Mouse (Mus musculus) forebrain, embryonic 10.5 days (tissue): ENCODE measurements at regions not wholly inside any gene's neighbourhood (a gene's known extent, or its start where the extent isn't known, plus 50 kb on each side); places are given as distances from the start of the nearest gene placed in this dataset.

Source experiments
- DNase-seq: peaks from one replicate; pipeline ENCODE4 v3.0.0-alpha.2; 2017; ENCODE audit warnings: low spot score; ENCODE audit errors: extremely low spot score
- H3K27ac ChIP-seq: fragments of 300-500 bp; sonication (generic); 2 replicates; pipeline ENCODE4 v1.5.1; 2016; ENCODE audit warnings: mild to moderate bottlenecking
- H3K27me3 ChIP-seq: fragments of 300-500 bp; sonication (generic); 2 replicates; pipeline ENCODE4 v1.6.1; 2016; ENCODE audit warnings: mild to moderate bottlenecking; ENCODE audit not compliant: poor library complexity, severe bottlenecking
- H3K36me3 ChIP-seq: fragments of 300-500 bp; sonication (generic); replicated peaks from 2 replicates; pipeline ENCODE4 v1.6.1; 2016; ENCODE audit warnings: mild to moderate bottlenecking, moderate library complexity
- H3K4me1 ChIP-seq: fragments of 300-500 bp; sonication (generic); 2 replicates; pipeline ENCODE4 v1.6.1; 2016
- H3K4me3 ChIP-seq: fragments of 300-500 bp; sonication (generic); 2 replicates; pipeline ENCODE4 v1.5.1; 2016; ENCODE audit warnings: mild to moderate bottlenecking, moderate library complexity
- H3K9me3 ChIP-seq: fragments of 300-500 bp; sonication (generic); 2 replicates; pipeline ENCODE4 v1.6.1; 2016; ENCODE audit warnings: mild to moderate bottlenecking, moderate library complexity
- WGBS: fragments of 180-500 bp; shearing (Covaris S2); methylation state at CpG from one replicate; pipeline ENCODE4 v1.1.7; 2016; 5-methylcytosine and 5-hydroxymethylcytosine counted together

- H3K27me3 ChIP-seq = 0 out of 2 replicates have a peak, but pooled peaks cover 3% of the 10 kb centered on the region
- no peaks in the 10 kb centered on the region for H3K9me3 ChIP-seq
- no peak overlapping the region for H3K27ac ChIP-seq
- peaks cover 2% of the 10 kb centered on the region; the same call in 1 of the 2 replicates for H3K4me1 ChIP-seq
- DNase-seq = no peak
- H3K4me3 ChIP-seq = no peak overlapping the region
- 82% methylated on average over 6 of the region's 6 CpGs for WGBS
- no peaks in the 10 kb centered on the region for H3K36me3 ChIP-seq
These were observed 363.1 kb downstream of the Ptpru start for GRCm38 (mm10) chr4:131475023-131475422.

DNA sequence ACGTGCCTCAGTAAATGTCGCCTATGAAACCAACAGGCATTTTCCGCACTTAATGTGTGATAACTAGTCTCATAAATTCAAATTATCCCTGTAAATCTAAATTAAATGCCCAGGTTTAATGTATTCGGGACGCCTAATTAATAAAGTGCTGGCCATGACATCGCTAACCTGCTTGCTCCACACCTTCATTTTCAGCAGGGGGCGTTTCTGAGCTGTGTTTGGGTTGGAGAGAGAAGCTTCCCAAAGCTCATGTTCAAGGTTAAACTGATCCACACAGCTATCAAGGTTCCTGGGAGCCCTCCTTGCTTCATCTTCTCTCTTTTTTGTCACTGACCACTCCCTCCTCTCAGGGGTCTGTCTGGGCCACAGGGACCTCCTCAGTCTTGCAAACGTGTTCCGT, 359.2 kb downstream of the Ptpru start:
- no peak for DNase-seq
- Histone ChIP-seq H3K36me3 (no peaks in the 10 kb centered on the region), H3K27ac (peak overlapping the region; percentile 3; the same call in 1 of the 2 replicates), H3K9me3 (no peaks in the 10 kb centered on the region), H3K4me3 (no peak overlapping the region), H3K27me3 (peaks cover 6% of the 10 kb centered on the region), H3K4me1 (peaks cover 33% of the 10 kb centered on the region)
- 65% methylated on average over 9 of the region's 9 CpGs for WGBS

- Histone ChIP-seq H3K36me3 (no peaks in the 10 kb centered on the region), H3K4me3 (no peak overlapping the region), H3K4me1 (peaks cover 81% of the 10 kb centered on the region), H3K9me3 (no peaks in the 10 kb centered on the region), H3K27ac (peak overlapping the region; percentile 81), H3K27me3 (peaks cover 8% of the 10 kb centered on the region)
- DNase-seq = no peak
- WGBS = 60% methylated on average over 15 of the region's 15 CpGs
These were observed 354.0 kb downstream of the Ptpru start for GRCm38 (mm10) chr4:131483958-131484605.

GRCm38 (mm10) chr4:131484607-131485111, 353.4 kb downstream of the Ptpru start:
- Histone ChIP-seq H3K27ac (peak overlapping the region; percentile 81), H3K4me1 (peaks cover 85% of the 10 kb centered on the region)

DNA sequence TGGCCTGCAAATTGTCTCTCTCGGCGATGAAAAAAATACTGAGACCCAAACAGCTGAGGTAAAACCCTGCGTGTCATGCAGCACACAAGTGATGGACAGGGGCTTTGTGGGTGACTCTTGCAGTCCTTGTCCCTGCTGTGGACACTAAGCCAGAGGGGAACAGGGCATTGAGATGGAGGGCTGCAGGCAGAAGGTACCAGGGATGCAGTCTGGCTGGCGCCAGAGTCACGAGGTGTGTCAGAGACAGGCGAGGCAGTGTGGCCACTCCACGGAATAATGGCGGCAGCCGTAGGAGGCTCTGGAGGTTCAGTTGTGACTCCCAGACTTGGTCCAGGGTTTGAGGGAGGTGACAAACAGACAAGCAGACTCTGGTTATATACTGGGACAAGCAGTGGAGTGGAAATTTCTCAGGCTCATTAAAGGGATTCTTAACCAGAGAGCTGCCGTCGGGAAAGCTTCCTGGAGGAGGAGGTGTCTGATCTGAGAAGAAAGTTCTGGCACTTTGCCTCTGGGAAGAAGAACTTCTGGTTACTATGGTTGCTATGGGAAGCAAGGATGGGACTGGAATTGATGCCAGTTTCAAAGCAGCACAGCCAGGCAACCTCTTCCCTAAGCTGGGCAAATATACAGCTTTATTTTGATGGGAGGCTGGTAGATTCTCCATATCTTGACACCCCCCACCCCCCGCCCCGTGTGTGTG, 352.8 kb downstream of the Ptpru start:
- no peak overlapping the region for H3K4me3 ChIP-seq
- H3K27me3 ChIP-seq = peaks cover 14% of the 10 kb centered on the region
- no peaks in the 10 kb centered on the region for H3K36me3 ChIP-seq
- H3K27ac ChIP-seq = peak overlapping the region; percentile 81
- no peak for DNase-seq
- no peaks in the 10 kb centered on the region for H3K9me3 ChIP-seq
- 77% methylated on average over 13 of the region's 13 CpGs for WGBS
- peaks cover 83% of the 10 kb centered on the region for H3K4me1 ChIP-seq

More at GRCm38 (mm10) chr4:131484607-131485111, 353.4 kb downstream of the Ptpru start:
- Histone ChIP-seq H3K4me3 (no peak overlapping the region), H3K27me3 (peaks cover 14% of the 10 kb centered on the region), H3K9me3 (no peaks in the 10 kb centered on the region), H3K36me3 (no peaks in the 10 kb centered on the region)
- WGBS = 43% methylated on average over 14 of the region's 14 CpGs
- peak; percentile 50 for DNase-seq

DNA sequence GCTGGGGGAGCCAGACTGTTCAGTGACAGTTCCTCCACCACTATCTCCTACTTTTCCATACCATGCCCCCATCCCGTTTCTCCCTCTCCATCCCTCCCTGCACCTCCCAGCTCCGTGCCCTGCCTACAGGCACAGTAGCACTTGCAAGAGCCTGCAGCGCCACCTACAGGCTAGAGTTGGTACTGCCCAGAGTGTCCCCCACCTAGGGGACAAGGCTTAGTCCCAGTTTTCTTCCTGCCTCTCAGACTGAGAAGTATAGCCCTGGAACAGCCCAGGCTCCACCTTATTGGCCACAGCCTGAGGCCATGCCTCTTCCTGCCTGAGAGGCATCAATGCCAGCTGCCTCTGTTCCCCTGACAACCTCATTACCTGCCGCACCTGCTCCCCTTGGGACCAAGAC, 351.3 kb downstream of the Ptpru start:
- H3K27me3 ChIP-seq = peaks cover 14% of the 10 kb centered on the region
- no peaks in the 10 kb centered on the region for H3K36me3 ChIP-seq
- H3K4me3 ChIP-seq = no peak overlapping the region
- H3K4me1 ChIP-seq = peaks cover 77% of the 10 kb centered on the region
- WGBS = 11% methylated on average over 4 of the region's 4 CpGs
- peak overlapping the region; percentile 70; the same call in 1 of the 2 replicates for H3K27ac ChIP-seq
- DNase-seq = peak; percentile 88
- H3K9me3 ChIP-seq = no peaks in the 10 kb centered on the region

DNA sequence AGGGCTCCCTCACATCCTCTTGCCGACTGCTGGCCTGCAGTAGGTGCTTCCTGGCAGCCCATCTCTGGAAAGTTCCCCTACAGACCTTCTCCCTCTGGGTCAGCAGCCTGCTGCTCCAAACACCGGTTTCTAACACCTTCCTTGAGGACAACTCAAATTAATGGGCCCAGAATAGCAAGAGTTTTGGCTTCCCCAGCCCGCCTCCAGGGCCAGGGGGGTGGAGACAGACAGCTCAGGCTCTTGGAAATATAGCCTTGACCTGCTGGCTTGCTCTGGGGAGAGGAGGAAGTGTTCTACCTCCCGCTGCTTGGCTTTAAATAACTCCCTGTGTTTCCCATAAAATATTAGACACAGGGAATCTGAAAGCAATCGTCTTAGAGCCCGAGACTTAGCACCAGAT, 349.8 kb downstream of the Ptpru start:
- H3K9me3 ChIP-seq = no peaks in the 10 kb centered on the region
- no peak for DNase-seq
- H3K36me3 ChIP-seq = no peaks in the 10 kb centered on the region
- H3K4me3 ChIP-seq = no peak overlapping the region
- H3K27ac ChIP-seq = no peak overlapping the region
- peaks cover 17% of the 10 kb centered on the region for H3K27me3 ChIP-seq
- WGBS = 58% methylated on average over 6 of the region's 6 CpGs
- H3K4me1 ChIP-seq = peaks cover 72% of the 10 kb centered on the region

DNA sequence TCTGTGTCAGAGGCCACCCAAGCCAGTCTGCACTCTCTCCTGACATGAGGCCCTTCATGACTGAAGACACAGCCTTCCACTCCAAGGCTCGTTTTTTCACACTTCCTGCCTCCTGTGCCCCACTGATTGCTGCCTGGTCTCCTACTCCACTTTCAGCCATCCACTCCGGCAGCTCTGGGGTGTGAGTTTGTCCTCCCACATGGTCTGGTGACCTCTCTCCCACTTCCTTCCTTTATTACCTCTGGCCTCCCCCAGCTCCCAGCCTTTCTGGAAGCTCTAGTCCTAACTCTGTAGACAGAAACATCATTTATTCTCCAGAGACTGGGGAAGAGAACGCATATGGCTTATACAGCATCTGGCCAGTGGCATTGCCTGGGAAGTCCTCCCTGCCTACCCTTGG, 349.0 kb downstream of the Ptpru start:
- H3K27ac ChIP-seq = no peak overlapping the region
- no peaks in the 10 kb centered on the region for H3K9me3 ChIP-seq
- no peak for DNase-seq
- no peaks in the 10 kb centered on the region for H3K36me3 ChIP-seq
- WGBS = 75% methylated on average over 3 of the region's 3 CpGs
- no peak overlapping the region for H3K4me3 ChIP-seq
- peaks cover 13% of the 10 kb centered on the region for H3K27me3 ChIP-seq
- H3K4me1 ChIP-seq = peaks cover 70% of the 10 kb centered on the region

DNA sequence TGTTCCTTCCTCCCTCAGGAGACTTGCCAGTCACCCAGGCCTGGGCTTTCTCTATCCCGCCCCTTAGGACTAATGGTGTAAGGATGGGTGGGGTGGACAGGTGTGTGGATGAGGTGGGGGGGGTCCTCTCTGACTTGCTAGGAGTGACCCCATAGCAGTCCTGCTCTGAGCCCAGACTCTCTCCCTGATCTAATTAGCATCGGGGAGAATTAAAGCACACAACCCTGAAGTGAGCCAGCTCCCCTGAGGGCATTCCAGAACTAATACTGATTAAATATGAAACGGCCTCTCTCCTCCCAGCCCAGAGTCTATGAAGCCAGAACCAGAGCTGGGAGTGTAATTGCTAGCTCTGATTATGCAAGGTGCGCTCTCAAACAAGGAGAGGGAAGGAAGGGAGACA, 346.1 kb downstream of the Ptpru start:
- DNase-seq = no peak

GRCm38 (mm10) chr4:131493726-131494125, 344.4 kb downstream of the Ptpru start:
- Histone ChIP-seq H3K27ac (no peak overlapping the region), H3K36me3 (no peaks in the 10 kb centered on the region), H3K4me1 (peaks cover 45% of the 10 kb centered on the region), H3K27me3 (peaks cover 10% of the 10 kb centered on the region; the same call in 1 of the 2 replicates), H3K9me3 (no peaks in the 10 kb centered on the region), H3K4me3 (no peak overlapping the region)
- no peak for DNase-seq
- WGBS = 67% methylated on average over 4 of the region's 4 CpGs

More for the DNA sequence above, 346.1 kb downstream of the Ptpru start:
- no peaks in the 10 kb centered on the region for H3K9me3 ChIP-seq
- H3K27ac ChIP-seq = 0 out of 2 replicates have a peak overlapping the region, but pooled peaks have one; percentile 30
- WGBS = 48% methylated on average over 4 of the region's 4 CpGs
- H3K27me3 ChIP-seq = peaks cover 13% of the 10 kb centered on the region
- H3K36me3 ChIP-seq = no peaks in the 10 kb centered on the region
- H3K4me1 ChIP-seq = peaks cover 59% of the 10 kb centered on the region
- H3K4me3 ChIP-seq = no peak overlapping the region

DNA sequence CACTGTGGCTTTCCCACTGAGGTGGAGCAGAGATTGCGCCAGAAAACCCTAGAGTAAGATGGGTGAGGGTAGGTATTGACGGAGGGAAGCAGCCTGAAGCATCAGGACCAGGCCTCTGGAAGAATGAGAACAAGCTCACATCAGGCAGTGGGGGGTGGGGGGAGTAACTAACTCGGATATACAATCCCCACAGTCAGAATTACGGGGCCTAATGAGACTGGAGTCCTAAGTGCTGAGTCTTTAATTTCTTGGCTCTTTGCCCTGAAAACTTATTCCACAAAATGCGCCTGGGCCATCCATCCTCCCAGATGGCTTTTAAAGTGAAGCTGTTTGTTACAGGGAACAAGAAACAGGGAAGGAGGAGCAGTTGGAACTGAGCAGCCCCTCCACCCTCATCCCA, 341.2 kb downstream of the Ptpru start:
- H3K4me1 ChIP-seq = peaks cover 35% of the 10 kb centered on the region
- 69% methylated on average over 5 of the region's 5 CpGs for WGBS
- no peak for DNase-seq
- no peak overlapping the region for H3K4me3 ChIP-seq
- H3K9me3 ChIP-seq = no peaks in the 10 kb centered on the region
- H3K27ac ChIP-seq = no peak overlapping the region
- no peaks in the 10 kb centered on the region for H3K36me3 ChIP-seq
- H3K27me3 ChIP-seq = 0 out of 2 replicates have a peak, but pooled peaks cover 4% of the 10 kb centered on the region

DNA sequence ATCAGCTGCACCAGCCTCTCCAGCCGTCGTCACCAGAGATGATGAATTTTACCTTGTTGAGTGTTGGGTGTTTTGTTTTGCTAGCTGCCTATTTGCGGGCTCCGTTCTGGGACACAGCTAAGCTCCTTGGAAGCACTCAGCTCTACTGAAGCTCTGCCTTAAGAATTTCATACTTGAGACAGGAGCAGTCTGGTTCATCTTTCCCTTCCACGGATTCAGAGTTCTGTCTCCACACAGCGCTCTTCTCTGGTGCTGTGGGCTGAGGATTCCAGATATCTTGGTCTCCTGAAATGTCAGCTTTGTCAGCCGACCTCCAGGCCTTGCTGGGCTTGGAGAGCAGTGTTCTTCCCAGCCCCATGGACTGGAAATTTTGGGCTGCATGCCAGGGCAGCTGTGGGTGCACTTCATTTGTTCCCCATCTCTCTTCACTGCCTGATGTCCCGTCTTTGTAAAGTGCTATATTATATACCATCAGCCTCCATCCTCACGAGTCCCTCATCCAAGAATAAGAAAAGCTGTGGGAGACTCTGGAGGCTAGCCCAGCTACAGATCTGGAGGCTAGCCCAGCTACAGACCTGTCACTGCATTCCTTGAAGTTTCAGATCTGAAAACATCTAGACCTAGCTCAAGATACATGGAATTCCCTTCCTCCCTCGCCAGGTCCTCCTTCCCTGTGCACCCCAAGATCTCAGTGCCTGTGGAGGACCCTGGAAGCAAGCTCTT, 337.0 kb downstream of the Ptpru start:
- 85% methylated on average over 10 of the region's 10 CpGs for WGBS
- H3K36me3 ChIP-seq = no peaks in the 10 kb centered on the region
- H3K4me3 ChIP-seq = no peak overlapping the region
- no peaks in the 10 kb centered on the region for H3K9me3 ChIP-seq
- H3K4me1 ChIP-seq = peaks cover 11% of the 10 kb centered on the region
- DNase-seq = no peak
- H3K27me3 ChIP-seq = no peaks in the 10 kb centered on the region
- H3K27ac ChIP-seq = no peak overlapping the region
